In the genomic region with DNA sequence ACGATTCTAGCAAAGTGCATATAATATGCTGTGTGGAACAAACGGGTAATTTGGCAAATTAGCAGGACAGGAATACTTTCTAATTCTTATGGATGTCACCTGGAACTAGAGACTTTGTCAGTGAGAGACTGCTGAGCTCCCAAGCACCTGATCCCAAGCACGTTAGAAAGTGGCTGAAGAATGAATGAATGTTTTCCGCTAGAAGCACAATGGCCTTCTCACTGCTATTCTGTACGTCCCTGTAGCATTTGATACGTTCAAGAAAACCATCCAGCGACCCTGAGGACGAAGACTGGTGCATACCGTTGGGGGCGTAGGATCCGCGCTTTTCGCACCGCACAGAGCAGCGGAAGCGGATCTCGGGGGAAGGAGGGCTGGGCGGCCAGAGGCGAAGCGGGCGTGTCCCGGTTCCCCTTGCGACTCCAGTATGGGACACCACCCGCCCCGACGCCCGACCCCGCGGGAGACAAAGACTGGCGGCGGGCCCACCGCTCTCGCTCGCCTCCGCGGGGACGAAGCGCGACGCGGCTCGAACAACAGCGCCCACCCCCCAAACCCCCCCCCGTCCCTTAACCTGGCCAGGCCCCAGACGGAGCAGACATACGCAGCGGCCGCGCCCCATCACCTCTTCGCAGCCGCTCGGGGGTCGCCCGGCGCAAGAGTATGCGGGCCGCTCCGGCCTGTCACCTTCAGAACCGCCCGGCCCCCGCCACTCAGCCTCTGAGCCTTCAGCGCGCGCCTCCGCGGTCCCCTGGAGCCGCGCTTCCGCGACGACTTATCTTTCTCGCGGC, we compare ENCODE assay signal across 8 mouse cellular contexts. TPM values are rescaled to one million over a fixed set of nuclear protein-coding genes. Genes with fewer than 3 reads are reported as not detected.
DNase-seq lines count a peak whose midpoint lies in the region; ATAC-seq and TF ChIP-seq lines count a peak whose summit lies in the region.

No protein-coding gene starts in this region.

- peak overlapping the region; percentile 82 for H3K4me2 ChIP-seq in kidney, embryonic 15.5 days
- H3K4me2 ChIP-seq in lung, embryonic 14.5 days = peak overlapping the region; percentile 84
- peak overlapping the region; percentile 58 for H3K4me2 ChIP-seq in neural tube, embryonic 14.5 days (ENCODE audit: low read depth, low read length)

- no peaks in the 10 kb centered on the region for H3K9me3 ChIP-seq in kidney, embryonic 15.5 days (replicated peaks)
- H3K9me3 ChIP-seq in lung, embryonic 14.5 days (ENCODE audit: low read depth, low read length) = no peaks in the 10 kb centered on the region
- H3K9me3 ChIP-seq in neural tube, embryonic 14.5 days (ENCODE audit: control insufficient read depth, low read length) = no peaks in the 10 kb centered on the region

- no peak for TF ChIP-seq CTCF in Patski (IDR thresholded peaks at IDR 0.05)
- no peak for TF ChIP-seq CTCF in lung, embryonic 14.5 days (IDR thresholded peaks at IDR 0.05; ENCODE audit: low read depth)

- H3K36me3 ChIP-seq in kidney, embryonic 15.5 days = 0 out of 2 replicates have a peak, but pooled peaks cover 9% of the 10 kb centered on the region
- H3K36me3 ChIP-seq in lung, embryonic 14.5 days (ENCODE audit: insufficient read depth) = 0 out of 2 replicates have a peak, but pooled peaks cover 3% of the 10 kb centered on the region
- H3K36me3 ChIP-seq in neural tube, embryonic 14.5 days (ENCODE audit: control insufficient read depth, insufficient read depth, low read length) = no peaks in the 10 kb centered on the region

- peak; percentile 23 for ATAC-seq in Patski
- ATAC-seq in kidney, embryonic 15.5 days (replicated peaks; ENCODE audit: low FRiP score) = peak; percentile 63
- ATAC-seq in lung, embryonic 14.5 days (ENCODE audit: insufficient read depth) = peak; percentile 73
- ATAC-seq in neural tube, embryonic 14.5 days (ENCODE audit: low read depth) = peak; percentile 75

- peak overlapping the region; percentile 85 for H3K9ac ChIP-seq in kidney, embryonic 15.5 days
- H3K9ac ChIP-seq in lung, embryonic 14.5 days = peak overlapping the region; percentile 84
- H3K9ac ChIP-seq in neural tube, embryonic 14.5 days (replicated peaks; ENCODE audit: low read depth, low read length) = peak overlapping the region; percentile 82

- H3K27me3 ChIP-seq in Patski = no peaks in the 10 kb centered on the region
- no peaks in the 10 kb centered on the region for H3K27me3 ChIP-seq in kidney, embryonic 15.5 days
- H3K27me3 ChIP-seq in lung, embryonic 14.5 days (ENCODE audit: insufficient read depth, low read length) = no peaks in the 10 kb centered on the region
- no peaks in the 10 kb centered on the region for H3K27me3 ChIP-seq in neural tube, embryonic 14.5 days (ENCODE audit: control insufficient read depth, insufficient read depth, low read length)

- peak overlapping the region; percentile 87 for H3K4me3 ChIP-seq in kidney, embryonic 15.5 days (replicated peaks)
- peak overlapping the region; percentile 79 for H3K4me3 ChIP-seq in lung, embryonic 14.5 days (ENCODE audit: low read depth, low read length)
- H3K4me3 ChIP-seq in neural tube, embryonic 14.5 days (ENCODE audit: low read depth, low read length) = peak overlapping the region; percentile 72

- DNase-seq in 3T3-L1 (ENCODE audit: low read depth, low spot score) (peak; percentile 59), Patski (ENCODE audit: low read depth, low spot score) (no peak)
- DNase-seq in embryo, embryonic 9.5 days (ENCODE audit: extremely low spot score) = peak; percentile 65
- peak; percentile 37 to 42 for DNase-seq in heart, adult 9 months (ENCODE audit: low spot score in 2 of 2)
- DNase-seq in lung, embryonic 14.5 days = peak; percentile 68
- peak; percentile 75 for DNase-seq in thymus, postnatal 14 days

- H3K27ac ChIP-seq in kidney, embryonic 15.5 days = peak overlapping the region; percentile 87
- H3K27ac ChIP-seq in lung, embryonic 14.5 days (ENCODE audit: low read depth) = peak overlapping the region; percentile 79
- H3K27ac ChIP-seq in neural tube, embryonic 14.5 days (ENCODE audit: low read depth, low read length) = peak overlapping the region; percentile 75

- in situ Hi-C loops in Patski (cut with MboI; ENCODE audit: low pct_unique_long_range_greater_than_20kb) = no loop called here

- H3K4me1 ChIP-seq in kidney, embryonic 15.5 days = peaks cover 46% of the 10 kb centered on the region
- peaks cover 7% of the 10 kb centered on the region for H3K4me1 ChIP-seq in lung, embryonic 14.5 days (ENCODE audit: insufficient read depth)
- peaks cover 24% of the 10 kb centered on the region for H3K4me1 ChIP-seq in neural tube, embryonic 14.5 days (ENCODE audit: control insufficient read depth, insufficient read depth, low read length)

- CTCF ChIA-PET in Patski (lab: Charles Lee) = interaction anchor here (1.1 kb wide), 1 partner anchor 15 kb away, joined by 4 read pairs; no protein-coding TSS in a partner anchor

- POLR2A ChIA-PET in Patski (lab: Charles Lee) = no interaction called here

- WGBS in kidney, embryonic 15.5 days = 1% methylated on average over 73 of the region's 73 CpGs
- WGBS in lung, embryonic 14.5 days = under 1% methylated on average over 69 of the region's 73 CpGs
- 2% methylated on average over 72 of the region's 73 CpGs for WGBS in neural tube, embryonic 14.5 days

RNA-seq across cellular contexts. Expression of a gene that starts 0.5 kb away (rescaled TPM):
- polyA plus RNA-seq in Patski (2021) = 63.4 TPM
- 58.4 and 64.1 TPM in 2 replicates for polyA plus RNA-seq in kidney, embryonic 15.5 days (2015; fragmentation: Nextera tagmentation; extraction: Ambion mirVana)
- polyA plus RNA-seq in lung, embryonic 14.5 days (2014; fragmentation: Nextera tagmentation; extraction: Ambion mirVana) = 68.6 and 69.4 TPM in 2 replicates
- polyA plus RNA-seq in neural tube, embryonic 14.5 days (2014; fragmentation: Nextera tagmentation; extraction: Ambion mirVana) = 63.3 and 66.1 TPM in 2 replicates

RNA-seq across cellular contexts. Expression of a gene that starts 22.9 kb away (rescaled TPM):
- polyA plus RNA-seq in Patski (2021) = 7.1 TPM
- polyA plus RNA-seq in kidney, embryonic 15.5 days (2015; fragmentation: Nextera tagmentation; extraction: Ambion mirVana) = 1.5 and 1.9 TPM in 2 replicates
- 1.0 and 1.9 TPM in 2 replicates for polyA plus RNA-seq in lung, embryonic 14.5 days (2014; fragmentation: Nextera tagmentation; extraction: Ambion mirVana)
- polyA plus RNA-seq in neural tube, embryonic 14.5 days (2014; fragmentation: Nextera tagmentation; extraction: Ambion mirVana) = 0.59 and 1.3 TPM in 2 replicates

RNA-seq across cellular contexts. Expression of a gene that starts 22.9 kb away (rescaled TPM):
- 11.3 TPM for polyA plus RNA-seq in Patski (2021)
- polyA plus RNA-seq in kidney, embryonic 15.5 days (2015; fragmentation: Nextera tagmentation; extraction: Ambion mirVana) = 17.0 and 17.3 TPM in 2 replicates
- 13.6 and 17.2 TPM in 2 replicates for polyA plus RNA-seq in lung, embryonic 14.5 days (2014; fragmentation: Nextera tagmentation; extraction: Ambion mirVana)
- polyA plus RNA-seq in neural tube, embryonic 14.5 days (2014; fragmentation: Nextera tagmentation; extraction: Ambion mirVana) = 15.2 and 16.3 TPM in 2 replicates

RNA-seq across cellular contexts. Expression of a gene that starts 54.3 kb away (rescaled TPM):
- 61.6 TPM for polyA plus RNA-seq in Patski (2021)
- 71.5 and 77.2 TPM in 2 replicates for polyA plus RNA-seq in kidney, embryonic 15.5 days (2015; fragmentation: Nextera tagmentation; extraction: Ambion mirVana)
- polyA plus RNA-seq in lung, embryonic 14.5 days (2014; fragmentation: Nextera tagmentation; extraction: Ambion mirVana) = 71.6 and 80.2 TPM in 2 replicates
- 42.3 and 49.8 TPM in 2 replicates for polyA plus RNA-seq in neural tube, embryonic 14.5 days (2014; fragmentation: Nextera tagmentation; extraction: Ambion mirVana)

Comparison
In these comparisons a context has a peak if more than half of its experiments do, and no peak if none do; other contexts are left out.
1. ATAC-seq: peak in every context shown above with its lines; median percentile 75 in neural tube, embryonic 14.5 days; 73 in lung, embryonic 14.5 days; 63 in kidney, embryonic 15.5 days; 23 in Patski.